Mouse (Mus musculus) stomach, postnatal 0 days (tissue): ENCODE data around the gene Gorasp2. TPM values are rescaled to one million over a fixed set of nuclear protein-coding genes. Genes with fewer than 3 reads are reported as not detected.
A peak's percentile ranks its signal among the peaks of the same experiment; 100 is the strongest.

Experiments used
- ATAC-seq: fragments of 200-750 bp; cut with Nextera tagmentation; 2 replicates; pipeline ENCODE4 v1.8.0; 2017; ENCODE audit not compliant: low FRiP score, low TSS enrichment
- DNase-seq: peaks from one replicate; pipeline ENCODE4 v3.0.0-alpha.2; 2016; ENCODE audit warnings: low spot score
- H3K27ac ChIP-seq: fragments of 300-500 bp; sonication (generic); replicated peaks from 2 replicates; pipeline ENCODE4 v1.5.1; 2014; ENCODE audit warnings: mild to moderate bottlenecking, control low read depth
- H3K27me3 ChIP-seq: fragments of 300-500 bp; sonication (generic); 2 replicates; pipeline ENCODE4 v1.6.1; 2014; ENCODE audit warnings: low read length; ENCODE audit not compliant: control insufficient read depth, insufficient read depth
- H3K36me3 ChIP-seq: fragments of 300-500 bp; sonication (generic); 2 replicates; pipeline ENCODE4 v1.6.1; 2014; ENCODE audit warnings: low read length, mixed read lengths; ENCODE audit not compliant: control insufficient read depth, insufficient read depth
- H3K4me1 ChIP-seq: fragments of 300-500 bp; sonication (generic); replicated peaks from 2 replicates; pipeline ENCODE4 v1.6.1; 2014; ENCODE audit warnings: antibody characterized with exemption; ENCODE audit not compliant: control insufficient read depth, insufficient read depth
- H3K4me2 ChIP-seq: fragments of 300-500 bp; sonication (generic); replicated peaks from 2 replicates; pipeline ENCODE4 v1.6.1; 2014; ENCODE audit warnings: low read depth, mild to moderate bottlenecking, control low read depth, moderate library complexity
- H3K4me3 ChIP-seq: fragments of 300-500 bp; sonication (generic); 2 replicates; pipeline ENCODE4 v1.5.1; 2014; ENCODE audit warnings: low read depth, low read length, control low read depth
- H3K9ac ChIP-seq: fragments of 300-500 bp; sonication (generic); 2 replicates; pipeline ENCODE4 v1.6.1; 2014; ENCODE audit warnings: mild to moderate bottlenecking, low read length, control low read depth, mixed read lengths
- H3K9me3 ChIP-seq: fragments of 300-500 bp; sonication (generic); 2 replicates; pipeline ENCODE4 v1.6.1; 2016; ENCODE audit warnings: low read length; ENCODE audit not compliant: control insufficient read depth
- CTCF ChIP-seq: IDR thresholded peaks from 2 replicates; pipeline ENCODE4 v1.5.1; 2016; ENCODE audit warnings: antibody characterized with exemption, low read depth, mild to moderate bottlenecking, moderate library complexity
- EP300 ChIP-seq: optimal IDR thresholded peaks from 2 replicates; pipeline ENCODE3; 2016; ENCODE audit warnings: antibody characterized with exemption
- WGBS: fragments of 180-500 bp; shearing (Covaris S2); extraction: QIAGEN DNeasy Blood & Tissue Kit; methylation state at CpG from one replicate; pipeline ENCODE4 v1.1.7; 2014; 5-methylcytosine and 5-hydroxymethylcytosine counted together
- polyA plus RNA-seq: library from polyadenylated mRNA; unstranded; fragments of >200 nt; fragmentation: Nextera tagmentation; extraction: Ambion mirVana; gene quantifications from 2 replicates; pipeline ENCODE4 v1.2.1, GENCODE M21; 2015

The Gorasp2 gene
- polyA plus RNA-seq, 1 experiment from 2014 or later: 139 TPM

- Histone ChIP-seq H3K27ac (no peak overlapping the region), H3K27me3 (no peaks in the 10 kb centered on the region), H3K4me1 (no peaks in the 10 kb centered on the region), H3K4me2 (no peak overlapping the region), H3K4me3 (no peak overlapping the region), H3K36me3 (peaks cover 56% of the 10 kb centered on the region), H3K9me3 (no peaks in the 10 kb centered on the region), H3K9ac (no peak overlapping the region)
- WGBS: 90% methylated on average over 21 of the region's 21 CpGs
- DNase-seq: no peak
- TF ChIP-seq EP300: no peak
- TF ChIP-seq CTCF: no peak
- ATAC-seq: no peak
Measured at GRCm38 (mm10) chr2:70688454-70689078, 27.2 kb downstream of the Gorasp2 start.

- H3K27me3 ChIP-seq: no peaks in the 10 kb centered on the region
- H3K4me2 ChIP-seq: no peak overlapping the region
- DNase-seq: no peak
- ATAC-seq: no peak
- H3K4me3 ChIP-seq: no peak overlapping the region
- H3K4me1 ChIP-seq: no peaks in the 10 kb centered on the region
- 79% methylated on average over 11 of the region's 11 CpGs for WGBS
- no peak overlapping the region for H3K9ac ChIP-seq
- TF ChIP-seq EP300 (no peak), CTCF (peak; percentile 22; the same call in 1 of the 2 replicates)
- H3K36me3 ChIP-seq: peaks cover 51% of the 10 kb centered on the region
- H3K9me3 ChIP-seq: no peaks in the 10 kb centered on the region
- H3K27ac ChIP-seq: no peak overlapping the region
Measured at GRCm38 (mm10) chr2:70690195-70690594, 28.8 kb downstream of the Gorasp2 start.

GRCm38 (mm10) chr2:70695712-70696111, 34.3 kb downstream of the Gorasp2 start:
- no peak overlapping the region for H3K27ac ChIP-seq
- H3K9ac ChIP-seq: no peak overlapping the region
- no peaks in the 10 kb centered on the region for H3K4me1 ChIP-seq
- no peak overlapping the region for H3K4me2 ChIP-seq
- H3K27me3 ChIP-seq: no peaks in the 10 kb centered on the region
- no peaks in the 10 kb centered on the region for H3K9me3 ChIP-seq
- ATAC-seq (peak; percentile 75; the same call in 1 of the 2 replicates), DNase-seq (peak; percentile 63)
- no peak overlapping the region for H3K4me3 ChIP-seq
- no peak for TF ChIP-seq EP300
- TF ChIP-seq CTCF: no peak
- H3K36me3 ChIP-seq: peaks cover 12% of the 10 kb centered on the region; the same call in 1 of the 2 replicates
- 64% methylated on average over 10 of the region's 10 CpGs for WGBS

- Histone ChIP-seq H3K9me3 (no peaks in the 10 kb centered on the region), H3K9ac (no peak overlapping the region), H3K4me1 (no peaks in the 10 kb centered on the region), H3K27me3 (no peaks in the 10 kb centered on the region), H3K4me2 (no peak overlapping the region), H3K4me3 (no peak overlapping the region), H3K36me3 (no peaks in the 10 kb centered on the region), H3K27ac (no peak overlapping the region)
- TF ChIP-seq EP300 (no peak), CTCF (no peak)
- WGBS: 91% methylated on average over 3 of the region's 3 CpGs
- DNase-seq: no peak
- ATAC-seq: no peak
Measured at GRCm38 (mm10) chr2:70700851-70701250, 39.5 kb downstream of the Gorasp2 start.

GRCm38 (mm10) chr2:70701571-70701970, 40.2 kb downstream of the Gorasp2 start:
- Histone ChIP-seq H3K27ac (no peak overlapping the region), H3K9ac (no peak overlapping the region), H3K36me3 (no peaks in the 10 kb centered on the region), H3K9me3 (no peaks in the 10 kb centered on the region), H3K27me3 (no peaks in the 10 kb centered on the region), H3K4me2 (no peak overlapping the region), H3K4me3 (no peak overlapping the region), H3K4me1 (no peaks in the 10 kb centered on the region)
- DNase-seq (no peak), ATAC-seq (no peak)
- 60% methylated on average over 9 of the region's 9 CpGs for WGBS
- TF ChIP-seq CTCF: no peak
- no peak for TF ChIP-seq EP300

- 11% methylated on average over 4 of the region's 5 CpGs for WGBS
- Histone ChIP-seq H3K4me1 (no peaks in the 10 kb centered on the region), H3K9me3 (no peaks in the 10 kb centered on the region), H3K27ac (no peak overlapping the region; the same call in 1 of the 2 replicates), H3K4me3 (no peak overlapping the region), H3K4me2 (no peak overlapping the region), H3K27me3 (no peaks in the 10 kb centered on the region), H3K36me3 (no peaks in the 10 kb centered on the region), H3K9ac (no peak overlapping the region)
- DNase-seq: no peak
- TF ChIP-seq EP300: no peak
- no peak for TF ChIP-seq CTCF
- ATAC-seq: no peak; the same call in 1 of the 2 replicates
Measured at GRCm38 (mm10) chr2:70702403-70702802, 41.0 kb downstream of the Gorasp2 start.
